Mouse (Mus musculus) liver, adult 2 months (tissue): ENCODE measurements around the gene Pemt. TPM values are rescaled to one million over a fixed set of nuclear protein-coding genes. Genes with fewer than 3 reads are reported as not detected.

Experiments
- DNase-seq: peaks from one replicate; pipeline ENCODE4 v3.0.0-alpha.2; 2011; ENCODE audit warnings: low read depth, low spot score; ENCODE audit errors: extremely low read depth
- H3K27ac ChIP-seq: fragments of 200-500 bp; replicated peaks from 2 replicates; pipeline ENCODE4 v1.5.1; 2012; ENCODE audit warnings: low read depth, mild to moderate bottlenecking, control low read depth, inconsistent platforms, low read length; ENCODE audit not compliant: insufficient read depth
- H3K27me3 ChIP-seq: fragments of 200-500 bp; 2 replicates; pipeline ENCODE4 v1.6.1; 2012; ENCODE audit warnings: mild to moderate bottlenecking, moderate library complexity, low read length, inconsistent platforms; ENCODE audit not compliant: control insufficient read depth, insufficient read depth
- H3K36me3 ChIP-seq: fragments of 200-500 bp; 2 replicates; pipeline ENCODE4 v1.6.1; 2012; ENCODE audit warnings: low read length, inconsistent platforms; ENCODE audit not compliant: control insufficient read depth, insufficient read depth
- H3K4me1 ChIP-seq: fragments of 200-500 bp; 2 replicates; pipeline ENCODE4 v1.6.1; 2011; ENCODE audit warnings: low read length; ENCODE audit not compliant: control insufficient read depth, insufficient read depth
- H3K4me3 ChIP-seq: fragments of 200-500 bp; 2 replicates; pipeline ENCODE4 v1.5.1; 2011; ENCODE audit warnings: low read depth, mild to moderate bottlenecking, control low read depth, low read length, moderate library complexity; ENCODE audit not compliant: insufficient read depth
- H3K79me2 ChIP-seq: fragments of 200-500 bp; 2 replicates; pipeline ENCODE4 v1.6.1; 2012; ENCODE audit warnings: inconsistent platforms, mild to moderate bottlenecking, low read length, moderate library complexity; ENCODE audit not compliant: control insufficient read depth, insufficient read depth
- H3K9ac ChIP-seq: fragments of 200-500 bp; 2 replicates; pipeline ENCODE4 v1.6.1; 2012; ENCODE audit warnings: low read depth, mild to moderate bottlenecking, control low read depth, inconsistent platforms, low read length
- CTCF ChIP-seq: fragments of 200-500 bp; IDR thresholded peaks from 2 replicates; pipeline ENCODE4 v1.5.1; 2011; ENCODE audit warnings: low read depth, low read length, control low read depth
- POLR2A ChIP-seq: fragments of 200-500 bp; IDR thresholded peaks from 2 replicates; pipeline ENCODE4 v1.6.1; 2011; ENCODE audit warnings: low read length, control low read depth; ENCODE audit not compliant: insufficient read depth; ENCODE audit errors: extremely low read depth
- WGBS: fragments of 180-500 bp; shearing (Covaris S2); methylation state at CpG from one replicate; pipeline ENCODE4 v1.1.7; 2018; 5-methylcytosine and 5-hydroxymethylcytosine counted together
- polyA plus RNA-seq: library from polyadenylated mRNA; depleted of rRNA; stranded (reverse); fragments of >200 nt; gene quantifications from 2 replicates; pipeline ENCODE4 v1.2.3, GENCODE M21; 2012
- total RNA-seq: library from RNA; depleted of rRNA; stranded (reverse); fragments of >200 nt; gene quantifications from 2 replicates; pipeline ENCODE4 v1.2.3, GENCODE M21; 2014

The Pemt gene
- total and polyA plus RNA-seq, 2 experiments = 432 to 1,369 TPM

GRCm38 (mm10) chr11:60090696-60091421 lies 44.6 kb upstream of the Pemt start:
- WGBS = 75% methylated on average over 5 of the region's 5 CpGs

GRCm38 (mm10) chr11:60088947-60089346 lies 42.7 kb upstream of the Pemt start:
- Histone ChIP-seq H3K4me1 (no peaks in the 10 kb centered on the region), H3K36me3 (no peaks in the 10 kb centered on the region), H3K27ac (no peak overlapping the region), H3K79me2 (no peaks in the 10 kb centered on the region), H3K4me3 (no peak overlapping the region), H3K27me3 (no peaks in the 10 kb centered on the region), H3K9ac (no peak overlapping the region)
- 61% methylated on average over 4 of the region's 4 CpGs for WGBS
- DNase-seq = no peak
- TF ChIP-seq POLR2A (no peak), CTCF (no peak)

More at GRCm38 (mm10) chr11:60090696-60091421, 44.6 kb upstream of the Pemt start:
- no peaks in the 10 kb centered on the region for H3K36me3 ChIP-seq
- H3K27me3 ChIP-seq = no peaks in the 10 kb centered on the region
- H3K9ac ChIP-seq = no peak overlapping the region
- no peak for DNase-seq
- no peak overlapping the region for H3K27ac ChIP-seq
- no peak for TF ChIP-seq POLR2A
- no peak for TF ChIP-seq CTCF
- no peaks in the 10 kb centered on the region for H3K4me1 ChIP-seq
- H3K79me2 ChIP-seq = no peaks in the 10 kb centered on the region
- no peak overlapping the region for H3K4me3 ChIP-seq

GRCm38 (mm10) chr11:60086676-60087075 lies 40.4 kb upstream of the Pemt start:
- H3K79me2 ChIP-seq = no peaks in the 10 kb centered on the region
- TF ChIP-seq POLR2A (no peak), CTCF (no peak)
- H3K27me3 ChIP-seq = no peaks in the 10 kb centered on the region
- no peak for DNase-seq
- no peaks in the 10 kb centered on the region for H3K36me3 ChIP-seq
- no peak overlapping the region for H3K27ac ChIP-seq
- H3K9ac ChIP-seq = no peak overlapping the region
- 62% methylated on average over 1 of the region's 1 CpGs for WGBS
- H3K4me3 ChIP-seq = no peak overlapping the region
- no peaks in the 10 kb centered on the region for H3K4me1 ChIP-seq

- Histone ChIP-seq H3K4me3 (no peak overlapping the region), H3K79me2 (no peaks in the 10 kb centered on the region), H3K9ac (no peak overlapping the region), H3K36me3 (no peaks in the 10 kb centered on the region), H3K4me1 (no peaks in the 10 kb centered on the region), H3K27me3 (no peaks in the 10 kb centered on the region), H3K27ac (no peak overlapping the region)
- 43% methylated on average over 2 of the region's 2 CpGs for WGBS
- TF ChIP-seq POLR2A = no peak
- peak; percentile 84 for TF ChIP-seq CTCF
- DNase-seq = peak; percentile 27
Measured at GRCm38 (mm10) chr11:60084589-60084988, 38.3 kb upstream of the Pemt start.

- peak; percentile 72 for DNase-seq
- Histone ChIP-seq H3K9ac (no peak overlapping the region), H3K27me3 (no peaks in the 10 kb centered on the region), H3K36me3 (no peaks in the 10 kb centered on the region), H3K4me3 (no peak overlapping the region), H3K4me1 (peaks cover 2% of the 10 kb centered on the region; the same call in 1 of the 2 replicates), H3K27ac (no peak overlapping the region), H3K79me2 (no peaks in the 10 kb centered on the region)
- no peak for TF ChIP-seq POLR2A
- peak; percentile 76 for TF ChIP-seq CTCF
- 16% methylated on average over 4 of the region's 4 CpGs for WGBS
Measured at GRCm38 (mm10) chr11:60076790-60077189, 30.5 kb upstream of the Pemt start.

GRCm38 (mm10) chr11:60076183-60076582 lies 29.9 kb upstream of the Pemt start:
- 19% methylated on average over 3 of the region's 3 CpGs for WGBS
- peak; percentile 81 for DNase-seq
- TF ChIP-seq POLR2A (no peak), CTCF (no peak)

More at GRCm38 (mm10) chr11:60076183-60076582, 29.9 kb upstream of the Pemt start:
- H3K79me2 ChIP-seq = no peaks in the 10 kb centered on the region
- no peak overlapping the region for H3K9ac ChIP-seq
- no peak overlapping the region for H3K27ac ChIP-seq
- H3K4me3 ChIP-seq = no peak overlapping the region
- no peaks in the 10 kb centered on the region for H3K27me3 ChIP-seq
- peaks cover 2% of the 10 kb centered on the region; the same call in 1 of the 2 replicates for H3K4me1 ChIP-seq
- no peaks in the 10 kb centered on the region for H3K36me3 ChIP-seq
